Mouse (Mus musculus) brain, embryonic 14.5 days (tissue): ENCODE data around the gene Ccdc74a. TPM values are rescaled to one million over a fixed set of nuclear protein-coding genes. Genes with fewer than 3 reads are reported as not detected.
"Not testable (repeated sequence)": the region's sequence is repeated elsewhere in the genome, so short reads cannot be mapped to it uniquely, and the experiment has no call there.

Source experiments
- DNase-seq: peaks from one replicate; pipeline ENCODE4 v3.0.0-alpha.2; 2011; ENCODE audit warnings: low read depth
- CTCF ChIP-seq: fragments of 200-500 bp; IDR thresholded peaks from 2 replicates; pipeline ENCODE4 v1.5.1; 2012; ENCODE audit warnings: inconsistent platforms, mild to moderate bottlenecking, moderate library complexity, borderline replicate concordance; ENCODE audit not compliant: insufficient read depth, insufficient read length; ENCODE audit errors: extremely low read depth
- POLR2A ChIP-seq: fragments of 200-500 bp; IDR thresholded peaks from 2 replicates; pipeline ENCODE4 v1.6.1; 2012; ENCODE audit warnings: mild to moderate bottlenecking, inconsistent platforms, borderline replicate concordance; ENCODE audit not compliant: poor library complexity, insufficient read depth, insufficient read length, severe bottlenecking; ENCODE audit errors: extremely low read depth
- polyA plus RNA-seq: library from polyadenylated mRNA; depleted of rRNA; stranded (reverse); fragments of >200 nt; gene quantifications from 2 replicates; pipeline ENCODE4 v1.2.3, GENCODE M21; 2012; rRNA removed

Gene Ccdc74a
- polyA plus RNA-seq = 6.1 and 8.5 TPM in 2 replicates

GRCm38 (mm10) chr16:17646310-17647114, at the start of gene Ccdc74a:
Ccdc74a (plus strand) TSS chr16:17646470.
- peak; percentile 90 for DNase-seq
- no peak for TF ChIP-seq CTCF
- TF ChIP-seq POLR2A = no peak

DNA sequence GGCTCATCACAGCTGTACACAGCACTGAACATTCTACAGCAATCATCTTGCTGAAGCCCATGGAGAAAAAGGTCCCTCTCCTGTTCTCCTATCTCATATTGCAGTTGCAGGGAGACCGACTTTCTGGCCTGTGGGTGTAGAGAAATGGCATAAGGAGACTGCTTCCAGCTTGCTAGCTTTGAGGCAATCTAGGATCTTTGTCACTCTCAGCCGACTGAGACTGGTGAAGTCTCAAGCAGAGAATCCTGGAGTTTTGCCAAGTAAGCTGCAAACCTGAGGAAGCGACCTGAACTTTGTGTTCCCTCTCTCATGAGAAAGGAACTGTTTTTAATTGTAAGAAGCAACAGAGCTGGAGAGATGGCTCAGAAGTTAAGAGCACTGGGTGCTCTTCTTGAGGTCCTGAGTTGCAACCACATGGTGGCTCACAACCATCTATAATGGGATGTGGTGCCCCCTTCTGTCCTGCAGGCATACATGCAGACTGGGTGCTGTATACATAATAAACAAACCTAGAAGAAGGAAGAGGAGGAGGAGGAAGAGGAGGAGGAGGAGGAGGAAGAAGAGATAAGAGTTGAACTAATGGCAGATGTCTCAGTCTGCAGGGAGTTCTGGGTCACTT, 45.2 kb upstream of the Ccdc74a start:
- no peak for TF ChIP-seq POLR2A
- peak; percentile 17; the same call in 1 of the 2 replicates for TF ChIP-seq CTCF
- DNase-seq = peak; percentile 14

DNA sequence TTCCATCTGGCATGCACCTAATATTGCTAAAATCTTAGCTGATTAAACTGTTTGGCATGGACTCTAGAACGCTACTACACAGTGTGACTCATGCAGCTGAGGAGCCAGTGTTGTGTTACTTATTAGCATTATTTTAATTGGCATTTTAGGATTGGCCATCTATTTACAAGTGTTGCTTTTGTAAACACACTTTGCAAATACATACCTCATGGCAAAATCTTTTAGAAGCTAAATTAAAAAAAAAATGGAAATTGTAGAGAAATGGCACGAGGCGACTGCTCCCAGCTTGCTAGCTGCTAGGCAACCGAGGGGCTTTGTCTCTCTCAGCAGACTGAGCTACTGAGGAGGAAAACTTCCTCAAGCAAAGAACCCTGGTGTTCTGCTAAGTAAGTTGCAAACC, 41.3 kb upstream of the Ccdc74a start:
- TF ChIP-seq CTCF = no peak
- no peak for TF ChIP-seq POLR2A
- DNase-seq = peak; percentile 37

- TF ChIP-seq CTCF (no peak), POLR2A (no peak)
- no peak for DNase-seq
Measured at GRCm38 (mm10) chr16:17605684-17606083, 40.6 kb upstream of the Ccdc74a start.

- DNase-seq = no peak
- TF ChIP-seq POLR2A (no peak), CTCF (no peak)
Measured at GRCm38 (mm10) chr16:17611383-17611782, 34.9 kb upstream of the Ccdc74a start.

DNA sequence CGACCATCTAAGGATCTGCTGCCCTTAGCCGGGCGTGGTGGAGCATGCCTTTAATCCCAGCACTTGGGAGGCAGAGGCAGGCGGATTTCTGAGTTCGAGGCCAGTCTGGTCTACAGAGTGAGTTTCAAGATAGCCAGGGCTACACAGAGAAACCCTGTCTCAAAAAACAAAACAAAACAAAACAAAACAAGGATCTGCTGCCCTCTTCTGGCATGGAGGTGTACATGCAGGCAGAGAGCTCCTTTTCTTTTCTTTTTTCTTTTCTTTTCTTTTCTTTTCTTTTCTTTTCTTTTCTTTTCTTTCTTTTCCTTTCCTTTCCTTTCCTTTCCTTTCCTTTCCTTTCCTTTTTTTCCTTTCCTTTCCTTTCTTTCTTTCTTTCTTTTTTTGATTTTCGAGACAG, 31.5 kb upstream of the Ccdc74a start:
- TF ChIP-seq CTCF = peak; percentile 24; the same call in 1 of the 2 replicates
- DNase-seq = not testable (repeated sequence)

GRCm38 (mm10) chr16:17616212-17616611, 30.1 kb upstream of the Ccdc74a start:
- DNase-seq = no peak
- no peak for TF ChIP-seq CTCF
- no peak for TF ChIP-seq POLR2A

- TF ChIP-seq CTCF = peak; percentile 78
- TF ChIP-seq POLR2A = no peak
- DNase-seq = peak; percentile 54
Measured at GRCm38 (mm10) chr16:17617922-17618565, 28.2 kb upstream of the Ccdc74a start.

- peak; percentile 18; the same call in 1 of the 2 replicates for TF ChIP-seq POLR2A
- TF ChIP-seq CTCF = no peak
- DNase-seq = peak; percentile 92
Measured at GRCm38 (mm10) chr16:17619198-17620105, 26.8 kb upstream of the Ccdc74a start, which contains the start of gene Smpd4. Smpd4 (plus strand) TSS chr16:17619354.

DNA sequence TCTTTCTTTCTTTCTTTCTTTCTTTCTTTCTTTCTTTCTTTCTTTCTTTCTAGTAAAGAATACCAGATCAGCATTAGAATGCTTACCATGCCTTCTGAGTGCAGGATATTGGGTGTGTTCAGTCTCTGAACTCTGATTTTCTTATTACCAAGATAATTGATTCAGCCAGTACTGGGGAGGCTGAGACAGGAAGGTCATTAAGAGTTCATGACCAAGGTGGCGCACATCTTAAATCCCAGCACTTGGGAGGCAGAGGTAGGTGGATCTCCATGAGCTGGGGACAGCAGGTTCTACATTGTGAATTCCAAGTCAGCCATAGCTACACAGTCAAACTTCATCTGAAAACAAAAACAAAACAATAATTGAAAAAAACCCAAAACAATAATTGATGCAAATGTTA, 24.3 kb upstream of the Ccdc74a start:
- no peak for DNase-seq
- no peak for TF ChIP-seq CTCF
- TF ChIP-seq POLR2A = no peak

- DNase-seq = peak; percentile 67
- peak; percentile 72; the same call in 1 of the 2 replicates for TF ChIP-seq CTCF
- TF ChIP-seq POLR2A = no peak
Measured at GRCm38 (mm10) chr16:17625488-17626268, 20.6 kb upstream of the Ccdc74a start.

DNA sequence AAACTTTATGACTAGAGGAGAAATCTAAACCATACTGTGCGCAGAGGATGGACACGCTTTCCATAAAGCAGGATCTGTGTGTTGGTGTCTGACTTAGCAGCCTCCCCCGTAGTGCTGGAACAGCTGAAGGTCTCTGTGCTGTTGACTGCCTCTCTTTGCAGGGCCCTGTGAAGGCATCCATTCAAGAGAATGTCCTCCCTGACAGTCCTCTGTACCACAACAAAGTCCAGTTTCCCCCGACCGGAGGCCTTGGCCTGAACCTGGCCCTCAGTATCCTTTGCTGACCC, 20.1 kb upstream of the Ccdc74a start:
- no peak for DNase-seq
- no peak for TF ChIP-seq CTCF
- no peak for TF ChIP-seq POLR2A

DNA sequence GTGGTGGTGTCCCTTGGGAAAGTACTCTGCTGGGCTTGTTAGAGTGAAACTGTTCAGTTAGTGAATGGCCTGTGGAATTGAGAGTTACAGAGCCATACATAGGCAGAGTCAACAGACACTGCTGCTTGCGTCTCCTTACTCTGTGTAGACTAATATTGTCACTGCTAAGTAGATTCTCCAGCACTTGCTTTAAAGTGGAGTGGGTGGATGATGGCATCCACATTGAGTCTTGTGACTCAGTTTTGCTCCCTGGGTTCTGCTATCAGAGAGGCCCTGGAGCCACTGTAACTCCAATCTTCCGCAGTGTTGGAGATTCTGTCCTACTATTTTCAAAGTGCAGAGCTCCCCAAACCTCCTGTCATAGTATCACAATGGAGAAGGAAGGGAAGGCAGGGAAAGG, 13.7 kb upstream of the Ccdc74a start:
- TF ChIP-seq CTCF (no peak), POLR2A (no peak)
- no peak for DNase-seq
